Mouse (Mus musculus): ENCODE data around the gene Aldh8a1. TPM values are rescaled to one million over a fixed set of nuclear protein-coding genes. Genes with fewer than 3 reads are reported as not detected.

The Aldh8a1 gene
- total and polyA plus RNA-seq, 2 experiments, result 309 to 384 TPM

DNA sequence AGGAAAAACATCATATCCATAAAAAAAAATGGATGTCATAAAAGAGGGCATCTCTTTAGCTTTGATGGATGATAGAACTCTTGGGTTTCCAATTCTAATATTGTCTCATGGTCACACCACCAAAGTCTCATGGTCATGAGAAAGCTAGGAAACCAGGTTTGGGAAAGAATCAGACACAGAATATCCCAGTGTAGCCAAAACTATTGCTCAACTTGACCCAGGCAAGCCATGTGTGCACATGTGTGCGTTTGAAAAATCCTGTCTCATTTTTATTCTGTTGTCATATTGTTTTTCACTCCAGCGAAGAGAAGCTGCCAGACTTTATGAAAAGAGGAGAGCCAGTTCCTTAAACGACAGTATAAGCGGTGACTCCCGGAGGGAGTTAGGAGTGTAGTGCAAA is 33.6 kb downstream of the Aldh8a1 start:
- Histone ChIP-seq H3K79me2 (ENCODE audit: control insufficient read depth, insufficient read depth, low read length) (no peaks in the 10 kb centered on the region), H3K36me3 (ENCODE audit: control insufficient read depth, insufficient read depth, low read length) (no peaks in the 10 kb centered on the region), H3K27me3 (ENCODE audit: control insufficient read depth, insufficient read depth, low read length) (no peaks in the 10 kb centered on the region), H3K9ac (ENCODE audit: low read depth, low read length) (no peak overlapping the region), H3K4me3 (ENCODE audit: insufficient read depth, low read depth, low read length) (no peak overlapping the region), H3K27ac (replicated peaks; ENCODE audit: insufficient read depth, low read depth, low read length) (no peak overlapping the region), H3K4me1 (ENCODE audit: control insufficient read depth, insufficient read depth, low read length) (peaks cover 4% of the 10 kb centered on the region)
- peak; percentile 75 for DNase-seq (ENCODE audit: extremely low read depth, low read depth, low spot score)
- TF ChIP-seq POLR2A (IDR thresholded peaks at IDR 0.05; ENCODE audit: extremely low read depth, insufficient read depth, low read length) (no peak), CTCF (IDR thresholded peaks at IDR 0.05; ENCODE audit: low read depth, low read length) (no peak)
- 64% methylated on average over 5 of the region's 5 CpGs for WGBS

DNA sequence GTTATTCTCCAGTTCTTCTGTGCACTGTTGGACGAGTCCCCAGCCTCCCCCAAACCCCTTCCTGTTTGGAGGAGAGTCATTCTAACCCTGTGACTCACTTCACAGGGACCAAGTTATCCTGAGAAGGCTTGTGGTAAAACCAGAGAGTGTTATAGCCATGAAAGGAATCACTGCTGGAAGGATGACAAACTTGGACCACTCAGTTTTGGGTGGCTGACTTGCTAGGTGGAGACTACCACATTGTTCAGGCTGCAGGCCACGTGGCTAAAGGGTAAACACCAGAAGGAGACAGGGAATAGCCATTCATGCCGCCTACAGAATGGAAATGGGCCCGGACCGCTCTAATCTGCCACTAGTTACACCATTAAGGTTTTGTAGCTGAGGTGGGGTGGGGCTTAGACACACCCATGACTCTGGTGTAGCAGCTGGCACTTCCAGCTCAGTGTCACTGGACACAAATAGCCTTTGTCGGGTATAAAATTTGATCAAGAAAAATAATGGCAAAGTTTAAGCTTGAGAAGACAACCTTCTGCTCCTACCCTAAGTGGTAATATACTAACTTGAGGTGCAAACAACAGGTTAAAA is 34.6 kb downstream of the Aldh8a1 start:
- no peak for DNase-seq (ENCODE audit: extremely low read depth, low read depth, low spot score)
- no peak overlapping the region for H3K4me3 ChIP-seq (ENCODE audit: insufficient read depth, low read depth, low read length)
- H3K9ac ChIP-seq (ENCODE audit: low read depth, low read length), result no peak overlapping the region
- no peaks in the 10 kb centered on the region for H3K36me3 ChIP-seq (ENCODE audit: control insufficient read depth, insufficient read depth, low read length)
- H3K27me3 ChIP-seq (ENCODE audit: control insufficient read depth, insufficient read depth, low read length), result no peaks in the 10 kb centered on the region
- TF ChIP-seq POLR2A (IDR thresholded peaks at IDR 0.05; ENCODE audit: extremely low read depth, insufficient read depth, low read length) (no peak), CTCF (IDR thresholded peaks at IDR 0.05; ENCODE audit: low read depth, low read length) (no peak)
- WGBS, result 86% methylated on average over 6 of the region's 6 CpGs
- H3K4me1 ChIP-seq (ENCODE audit: control insufficient read depth, insufficient read depth, low read length), result peaks cover 4% of the 10 kb centered on the region
- H3K79me2 ChIP-seq (ENCODE audit: control insufficient read depth, insufficient read depth, low read length), result no peaks in the 10 kb centered on the region
- H3K27ac ChIP-seq (replicated peaks; ENCODE audit: insufficient read depth, low read depth, low read length), result no peak overlapping the region

DNA sequence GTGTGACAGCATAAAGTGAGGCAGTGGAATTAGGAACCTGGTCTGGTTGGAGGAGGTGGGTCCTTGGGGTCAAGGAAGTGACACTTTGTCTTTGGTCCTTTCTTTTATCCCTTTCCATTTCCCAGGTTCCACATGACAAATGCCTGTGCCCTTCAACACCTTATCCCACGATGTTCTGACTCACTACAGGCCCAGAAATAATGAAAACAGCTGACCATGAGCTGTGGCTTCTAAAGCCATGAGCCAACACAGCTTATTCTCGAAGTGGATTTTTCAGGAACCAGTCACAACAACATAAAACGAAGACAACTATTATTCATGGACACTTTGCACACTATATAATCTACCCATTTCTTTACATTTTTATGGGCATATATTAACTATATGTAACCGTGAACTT is 37.9 kb downstream of the Aldh8a1 start:
- TF ChIP-seq POLR2A (IDR thresholded peaks at IDR 0.05; ENCODE audit: extremely low read depth, insufficient read depth, low read length) (no peak), CTCF (IDR thresholded peaks at IDR 0.05; ENCODE audit: low read depth, low read length) (no peak)
- peaks cover 4% of the 10 kb centered on the region for H3K4me1 ChIP-seq (ENCODE audit: control insufficient read depth, insufficient read depth, low read length)
- H3K9ac ChIP-seq (ENCODE audit: low read depth, low read length), result no peak overlapping the region
- no peaks in the 10 kb centered on the region for H3K27me3 ChIP-seq (ENCODE audit: control insufficient read depth, insufficient read depth, low read length)
- no peak overlapping the region for H3K27ac ChIP-seq (replicated peaks; ENCODE audit: insufficient read depth, low read depth, low read length)
- H3K4me3 ChIP-seq (ENCODE audit: insufficient read depth, low read depth, low read length), result no peak overlapping the region
- DNase-seq (ENCODE audit: extremely low read depth, low read depth, low spot score), result no peak
- H3K79me2 ChIP-seq (ENCODE audit: control insufficient read depth, insufficient read depth, low read length), result no peaks in the 10 kb centered on the region
- no peaks in the 10 kb centered on the region for H3K36me3 ChIP-seq (ENCODE audit: control insufficient read depth, insufficient read depth, low read length)
- WGBS, result 87% methylated on average over 4 of the region's 4 CpGs

DNA sequence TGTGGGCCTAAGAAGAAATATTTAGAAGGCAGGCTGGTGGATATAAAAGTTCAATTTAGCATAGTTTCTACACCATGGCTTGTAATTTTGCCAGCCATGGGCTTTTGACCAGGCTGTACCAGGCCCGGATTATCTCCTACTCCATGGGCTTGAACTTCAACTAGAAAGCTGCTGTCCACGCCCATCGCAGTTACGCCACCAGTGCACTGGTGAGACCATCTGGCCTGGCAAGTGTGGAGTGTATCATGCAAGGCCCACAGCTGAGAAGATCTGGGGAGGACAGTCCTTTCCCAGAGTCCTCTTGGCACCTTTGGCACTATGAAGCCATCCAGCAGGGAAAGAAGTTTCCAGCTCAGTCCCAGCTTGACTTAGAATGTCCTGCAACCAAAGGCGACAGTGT is 39.1 kb downstream of the Aldh8a1 start:
- Histone ChIP-seq H3K27me3 (ENCODE audit: control insufficient read depth, insufficient read depth, low read length) (no peaks in the 10 kb centered on the region), H3K27ac (replicated peaks; ENCODE audit: insufficient read depth, low read depth, low read length) (no peak overlapping the region), H3K79me2 (ENCODE audit: control insufficient read depth, insufficient read depth, low read length) (no peaks in the 10 kb centered on the region), H3K36me3 (ENCODE audit: control insufficient read depth, insufficient read depth, low read length) (no peaks in the 10 kb centered on the region), H3K4me3 (ENCODE audit: insufficient read depth, low read depth, low read length) (no peak overlapping the region), H3K4me1 (ENCODE audit: control insufficient read depth, insufficient read depth, low read length) (peaks cover 1% of the 10 kb centered on the region; the same call in 1 of the 2 replicates), H3K9ac (ENCODE audit: low read depth, low read length) (no peak overlapping the region)
- 97% methylated on average over 5 of the region's 5 CpGs for WGBS
- DNase-seq (ENCODE audit: extremely low read depth, low read depth, low spot score), result no peak
- TF ChIP-seq CTCF (IDR thresholded peaks at IDR 0.05; ENCODE audit: low read depth, low read length) (no peak), POLR2A (IDR thresholded peaks at IDR 0.05; ENCODE audit: extremely low read depth, insufficient read depth, low read length) (no peak)

DNA sequence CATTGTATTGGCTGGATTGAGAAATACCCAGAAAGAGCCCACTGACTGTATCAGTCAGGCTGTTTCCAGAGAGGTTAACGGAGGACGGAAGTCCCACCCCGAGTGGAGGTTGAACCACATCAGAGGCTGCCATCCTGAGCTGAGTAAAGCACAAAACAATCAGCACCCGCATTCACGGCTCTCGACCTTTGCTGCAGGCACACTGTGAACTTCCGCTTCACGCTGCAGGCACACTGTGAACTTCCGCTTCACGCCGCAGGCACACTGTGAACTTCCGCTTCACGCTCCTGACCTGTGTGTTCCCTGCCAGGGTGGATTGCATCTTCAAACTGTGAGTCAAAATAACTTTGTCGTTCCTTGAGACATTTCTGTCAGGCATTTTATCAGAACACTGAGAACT is 42.1 kb downstream of the Aldh8a1 start:
- Histone ChIP-seq H3K79me2 (ENCODE audit: control insufficient read depth, insufficient read depth, low read length) (no peaks in the 10 kb centered on the region), H3K9ac (ENCODE audit: low read depth, low read length) (no peak overlapping the region), H3K27ac (replicated peaks; ENCODE audit: insufficient read depth, low read depth, low read length) (no peak overlapping the region), H3K4me3 (ENCODE audit: insufficient read depth, low read depth, low read length) (no peak overlapping the region), H3K36me3 (ENCODE audit: control insufficient read depth, insufficient read depth, low read length) (no peaks in the 10 kb centered on the region), H3K4me1 (ENCODE audit: control insufficient read depth, insufficient read depth, low read length) (peaks cover 2% of the 10 kb centered on the region; the same call in 1 of the 2 replicates), H3K27me3 (ENCODE audit: control insufficient read depth, insufficient read depth, low read length) (no peaks in the 10 kb centered on the region)
- TF ChIP-seq CTCF (IDR thresholded peaks at IDR 0.05; ENCODE audit: low read depth, low read length) (no peak), POLR2A (IDR thresholded peaks at IDR 0.05; ENCODE audit: extremely low read depth, insufficient read depth, low read length) (no peak)
- WGBS, result 67% methylated on average over 14 of the region's 14 CpGs
- no peak for DNase-seq (ENCODE audit: extremely low read depth, low read depth, low spot score)
